Mouse (Mus musculus): ENCODE measurements around the gene Ptprn2. TPM values are rescaled to one million over a fixed set of nuclear protein-coding genes. Genes with fewer than 3 reads are reported as not detected.

Gene Ptprn2
- polyA plus RNA-seq, 1 experiment from 2014 or later: 0.02 TPM

GRCm38 (mm10) chr12:116949726-116950125 lies 464.2 kb downstream of the Ptprn2 start:
- WGBS (ENCODE audit: insufficient replicate concordance): 49% methylated on average over 3 of the region's 3 CpGs
- H3K4me3 ChIP-seq (replicated peaks): no peak overlapping the region
- H3K9ac ChIP-seq: no peak overlapping the region
- no peaks in the 10 kb centered on the region for H3K27me3 ChIP-seq
- no peaks in the 10 kb centered on the region for H3K36me3 ChIP-seq (replicated peaks)
- H3K9me3 ChIP-seq (replicated peaks): no peaks in the 10 kb centered on the region
- H3K27ac ChIP-seq (replicated peaks): no peak overlapping the region
- H3K4me2 ChIP-seq: no peak overlapping the region
- no peak for ATAC-seq (ENCODE audit: insufficient read depth)
- H3K4me1 ChIP-seq (replicated peaks): no peaks in the 10 kb centered on the region

GRCm38 (mm10) chr12:116952452-116953205 lies 467.1 kb downstream of the Ptprn2 start:
- Histone ChIP-seq H3K4me3 (replicated peaks) (no peak overlapping the region), H3K36me3 (replicated peaks) (no peaks in the 10 kb centered on the region), H3K27me3 (no peaks in the 10 kb centered on the region), H3K4me2 (no peak overlapping the region), H3K9me3 (replicated peaks) (no peaks in the 10 kb centered on the region), H3K9ac (no peak overlapping the region), H3K4me1 (replicated peaks) (no peaks in the 10 kb centered on the region), H3K27ac (replicated peaks) (no peak overlapping the region)
- WGBS (ENCODE audit: insufficient replicate concordance): 68% methylated on average over 13 of the region's 13 CpGs
- no peak for ATAC-seq (ENCODE audit: insufficient read depth)

- no peak overlapping the region for H3K4me3 ChIP-seq (replicated peaks)
- no peak overlapping the region for H3K27ac ChIP-seq (replicated peaks)
- no peak overlapping the region for H3K4me2 ChIP-seq
- no peaks in the 10 kb centered on the region for H3K4me1 ChIP-seq (replicated peaks)
- no peak overlapping the region for H3K9ac ChIP-seq
- no peaks in the 10 kb centered on the region for H3K27me3 ChIP-seq
- no peak for ATAC-seq (ENCODE audit: insufficient read depth)
- WGBS (ENCODE audit: insufficient replicate concordance): 68% methylated on average over 2 of the region's 2 CpGs
- no peaks in the 10 kb centered on the region for H3K36me3 ChIP-seq (replicated peaks)
- no peaks in the 10 kb centered on the region for H3K9me3 ChIP-seq (replicated peaks)
Measured at GRCm38 (mm10) chr12:116959164-116959563, 473.6 kb downstream of the Ptprn2 start.

- Histone ChIP-seq H3K4me3 (replicated peaks) (no peak overlapping the region), H3K9me3 (replicated peaks) (no peaks in the 10 kb centered on the region), H3K27me3 (no peaks in the 10 kb centered on the region), H3K36me3 (replicated peaks) (no peaks in the 10 kb centered on the region), H3K9ac (no peak overlapping the region), H3K4me2 (no peak overlapping the region), H3K4me1 (replicated peaks) (no peaks in the 10 kb centered on the region), H3K27ac (replicated peaks) (no peak overlapping the region)
- 69% methylated on average over 1 of the region's 1 CpGs for WGBS (ENCODE audit: insufficient replicate concordance)
- ATAC-seq (ENCODE audit: insufficient read depth): no peak
Measured at GRCm38 (mm10) chr12:116963906-116964305, 478.4 kb downstream of the Ptprn2 start.

DNA sequence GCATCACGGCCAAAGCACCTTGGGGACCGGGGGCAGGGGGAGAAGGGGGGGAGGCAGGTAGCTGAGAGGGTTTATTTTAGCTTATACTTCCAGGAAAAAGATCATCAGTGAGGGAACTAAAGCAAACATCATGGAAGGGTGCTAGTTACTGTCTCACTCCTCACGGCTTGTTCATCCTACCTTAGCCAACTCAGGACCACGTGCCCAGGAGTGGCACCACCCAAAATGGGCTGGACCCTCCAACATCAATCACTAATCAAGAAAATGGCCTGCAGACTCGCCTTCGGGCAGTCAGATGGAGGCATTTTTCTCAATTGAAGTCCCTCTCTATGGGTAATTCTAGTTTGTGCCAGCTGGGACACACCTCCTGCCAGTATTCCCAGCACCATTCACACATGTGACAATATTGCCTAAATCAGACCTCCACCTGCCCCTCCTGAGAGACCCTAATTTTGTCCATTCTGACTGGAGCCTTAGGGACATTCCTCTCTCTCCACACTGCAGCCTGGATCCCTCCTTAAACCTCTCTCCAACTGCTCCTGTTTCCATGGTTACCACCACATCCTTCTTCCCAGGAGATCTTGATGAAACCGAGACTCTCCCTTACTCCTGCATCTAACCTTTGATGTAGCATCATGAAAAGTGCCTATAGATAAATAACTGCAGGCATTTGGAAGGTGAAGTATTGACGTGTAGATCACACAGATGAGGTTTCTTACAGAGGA lies 482.9 kb downstream of the Ptprn2 start:
- no peak for ATAC-seq (ENCODE audit: insufficient read depth)
- WGBS (ENCODE audit: insufficient replicate concordance): 37% methylated on average over 8 of the region's 8 CpGs
- no peak overlapping the region for H3K27ac ChIP-seq (replicated peaks)
- 0 out of 2 replicates have a peak, but pooled peaks cover 3% of the 10 kb centered on the region for H3K9me3 ChIP-seq (replicated peaks)
- no peaks in the 10 kb centered on the region for H3K36me3 ChIP-seq (replicated peaks)
- no peaks in the 10 kb centered on the region for H3K27me3 ChIP-seq
- no peaks in the 10 kb centered on the region for H3K4me1 ChIP-seq (replicated peaks)
- no peak overlapping the region for H3K4me2 ChIP-seq
- no peak overlapping the region for H3K9ac ChIP-seq
- no peak overlapping the region for H3K4me3 ChIP-seq (replicated peaks)

DNA sequence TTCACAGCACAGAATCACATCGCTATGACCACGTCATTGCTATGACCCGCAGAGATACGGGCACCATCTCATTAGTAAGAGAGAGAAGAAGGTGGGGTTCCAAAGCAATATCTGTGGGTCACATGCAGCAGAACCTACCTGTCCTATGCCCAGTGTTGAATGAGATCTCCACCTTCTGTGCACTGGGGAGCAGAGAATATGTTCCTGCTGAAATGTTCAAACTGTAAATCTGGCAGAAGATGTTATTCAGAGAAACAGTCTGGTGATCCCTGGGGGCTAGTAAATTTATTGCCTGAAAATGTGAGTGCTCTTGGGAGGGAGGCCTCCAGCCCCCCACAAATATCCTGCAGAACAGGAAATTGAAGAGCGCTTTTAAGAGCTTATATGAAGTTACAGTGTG lies 490.0 kb downstream of the Ptprn2 start:
- no peaks in the 10 kb centered on the region for H3K27me3 ChIP-seq
- H3K4me3 ChIP-seq (replicated peaks): no peak overlapping the region
- H3K9ac ChIP-seq: no peak overlapping the region
- H3K27ac ChIP-seq (replicated peaks): no peak overlapping the region
- 66% methylated on average over 5 of the region's 5 CpGs for WGBS (ENCODE audit: insufficient replicate concordance)
- 0 out of 2 replicates have a peak, but pooled peaks cover 3% of the 10 kb centered on the region for H3K9me3 ChIP-seq (replicated peaks)
- ATAC-seq (ENCODE audit: insufficient read depth): no peak
- no peaks in the 10 kb centered on the region for H3K4me1 ChIP-seq (replicated peaks)
- no peaks in the 10 kb centered on the region for H3K36me3 ChIP-seq (replicated peaks)
- no peak overlapping the region for H3K4me2 ChIP-seq

GRCm38 (mm10) chr12:116976981-116977380 lies 491.5 kb downstream of the Ptprn2 start:
- WGBS (ENCODE audit: insufficient replicate concordance): 52% methylated on average over 6 of the region's 6 CpGs
- H3K4me2 ChIP-seq: no peak overlapping the region
- H3K27me3 ChIP-seq: no peaks in the 10 kb centered on the region

GRCm38 (mm10) chr12:116978201-116978600 lies 492.7 kb downstream of the Ptprn2 start:
- Histone ChIP-seq H3K4me2 (no peak overlapping the region), H3K36me3 (replicated peaks) (no peaks in the 10 kb centered on the region), H3K27ac (replicated peaks) (no peak overlapping the region), H3K9ac (no peak overlapping the region), H3K4me1 (replicated peaks) (no peaks in the 10 kb centered on the region), H3K9me3 (replicated peaks) (no peaks in the 10 kb centered on the region), H3K4me3 (replicated peaks) (no peak overlapping the region), H3K27me3 (no peaks in the 10 kb centered on the region)
- no peak for ATAC-seq (ENCODE audit: insufficient read depth)
- WGBS (ENCODE audit: insufficient replicate concordance): 68% methylated on average over 6 of the region's 6 CpGs

More at GRCm38 (mm10) chr12:116976981-116977380, 491.5 kb downstream of the Ptprn2 start:
- Histone ChIP-seq H3K4me3 (replicated peaks) (no peak overlapping the region), H3K27ac (replicated peaks) (no peak overlapping the region), H3K36me3 (replicated peaks) (no peaks in the 10 kb centered on the region), H3K9ac (no peak overlapping the region), H3K4me1 (replicated peaks) (no peaks in the 10 kb centered on the region), H3K9me3 (replicated peaks) (no peaks in the 10 kb centered on the region)
- ATAC-seq (ENCODE audit: insufficient read depth): no peak

DNA sequence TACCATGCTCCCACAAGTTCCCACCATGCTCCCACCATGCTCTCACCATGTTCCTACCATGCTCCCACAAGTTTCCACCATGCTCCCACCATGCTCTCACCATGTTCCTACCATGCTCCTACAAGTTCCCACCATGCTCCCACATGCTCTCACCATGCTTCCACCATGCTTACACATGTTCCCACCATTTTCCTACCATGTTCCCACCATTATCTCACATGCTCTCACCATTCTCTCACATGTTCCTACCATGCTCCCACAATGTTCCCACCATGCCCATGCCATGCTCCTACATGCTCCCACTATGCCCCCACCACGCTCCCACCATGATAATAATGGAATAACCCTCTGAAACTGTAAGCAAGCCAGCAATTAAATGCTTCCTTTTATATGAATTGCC lies 495.8 kb downstream of the Ptprn2 start:
- H3K9me3 ChIP-seq (replicated peaks): no peaks in the 10 kb centered on the region
- H3K4me1 ChIP-seq (replicated peaks): no peaks in the 10 kb centered on the region
- 48% methylated on average over 1 of the region's 1 CpGs for WGBS (ENCODE audit: insufficient replicate concordance)
- no peak overlapping the region for H3K27ac ChIP-seq (replicated peaks)
- no peaks in the 10 kb centered on the region for H3K27me3 ChIP-seq
- no peak overlapping the region for H3K4me3 ChIP-seq (replicated peaks)
- no peak overlapping the region for H3K9ac ChIP-seq
- H3K36me3 ChIP-seq (replicated peaks): no peaks in the 10 kb centered on the region
- no peak for ATAC-seq (ENCODE audit: insufficient read depth)
- H3K4me2 ChIP-seq: no peak overlapping the region

- Histone ChIP-seq H3K9ac (no peak overlapping the region), H3K36me3 (replicated peaks) (no peaks in the 10 kb centered on the region), H3K4me3 (replicated peaks) (no peak overlapping the region), H3K4me1 (replicated peaks) (no peaks in the 10 kb centered on the region), H3K27ac (replicated peaks) (no peak overlapping the region), H3K4me2 (no peak overlapping the region), H3K27me3 (no peaks in the 10 kb centered on the region), H3K9me3 (replicated peaks) (no peaks in the 10 kb centered on the region)
- WGBS (ENCODE audit: insufficient replicate concordance): 55% methylated on average over 10 of the region's 10 CpGs
- no peak for ATAC-seq (ENCODE audit: insufficient read depth)
Measured at GRCm38 (mm10) chr12:116989144-116989543, 503.6 kb downstream of the Ptprn2 start.

DNA sequence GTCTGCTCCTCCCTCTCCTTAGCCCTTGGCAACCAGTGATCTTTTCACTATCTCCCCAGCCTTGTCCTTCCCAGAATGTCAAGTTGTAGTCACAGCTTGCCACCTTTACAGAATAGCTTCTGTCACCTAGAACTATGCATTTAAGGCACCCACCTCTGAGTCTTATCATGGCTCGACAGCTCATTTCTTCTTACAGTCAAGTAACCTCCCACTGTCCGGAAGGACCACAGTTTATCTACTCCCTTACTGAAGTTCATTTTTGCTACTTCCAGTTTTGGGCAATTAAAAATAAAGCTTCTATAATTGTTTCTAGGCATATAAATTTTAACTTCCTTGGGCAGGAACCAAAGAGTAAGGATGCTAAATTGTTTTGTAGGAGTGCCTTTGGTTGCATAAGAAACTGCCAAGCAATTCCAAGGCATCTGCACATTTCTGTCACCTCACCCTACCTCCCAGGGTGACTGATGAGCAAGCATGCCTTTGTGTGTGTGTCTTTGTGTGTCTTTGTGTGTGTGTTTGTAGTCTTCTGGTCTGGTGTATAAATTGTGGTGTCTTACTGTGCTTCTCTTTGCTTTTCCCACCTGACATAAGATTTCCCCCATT lies 516.1 kb downstream of the Ptprn2 start:
- H3K9me3 ChIP-seq (replicated peaks): no peaks in the 10 kb centered on the region
- no peaks in the 10 kb centered on the region for H3K4me1 ChIP-seq (replicated peaks)
- H3K27ac ChIP-seq (replicated peaks): no peak overlapping the region
- H3K9ac ChIP-seq: no peak overlapping the region
- H3K4me2 ChIP-seq: no peak overlapping the region
- 57% methylated on average over 2 of the region's 2 CpGs for WGBS (ENCODE audit: insufficient replicate concordance)
- H3K36me3 ChIP-seq (replicated peaks): no peaks in the 10 kb centered on the region
- no peak overlapping the region for H3K4me3 ChIP-seq (replicated peaks)
- no peaks in the 10 kb centered on the region for H3K27me3 ChIP-seq
- ATAC-seq (ENCODE audit: insufficient read depth): no peak
